Mouse (Mus musculus) neural tube, embryonic 15.5 days (tissue): Measurements from ENCODE around the gene Ep400. TPM values are rescaled to one million over a fixed set of nuclear protein-coding genes. Genes with fewer than 3 reads are reported as not detected.
A peak's percentile ranks its signal among the peaks of the same experiment; 100 is the strongest.

Experiments
- ATAC-seq: fragments of 200-750 bp; cut with Nextera tagmentation; 2 replicates; pipeline ENCODE4 v1.8.0; 2017; ENCODE audit warnings: mild to moderate bottlenecking, moderate TSS enrichment, moderate library complexity; ENCODE audit not compliant: low FRiP score
- H3K27ac ChIP-seq: fragments of 300-500 bp; sonication (generic); replicated peaks from 2 replicates; pipeline ENCODE4 v1.5.1; 2015; ENCODE audit warnings: mild to moderate bottlenecking, inconsistent platforms
- H3K27me3 ChIP-seq: fragments of 300-500 bp; sonication (generic); replicated peaks from 2 replicates; pipeline ENCODE4 v1.6.1; 2015; ENCODE audit warnings: inconsistent platforms
- H3K36me3 ChIP-seq: fragments of 300-500 bp; sonication (generic); 2 replicates; pipeline ENCODE4 v1.6.1; 2015; ENCODE audit warnings: inconsistent platforms
- H3K4me1 ChIP-seq: fragments of 300-500 bp; sonication (generic); 2 replicates; pipeline ENCODE4 v1.6.1; 2015; ENCODE audit warnings: inconsistent platforms
- H3K4me2 ChIP-seq: fragments of 300-500 bp; sonication (generic); 2 replicates; pipeline ENCODE4 v1.6.1; 2015; ENCODE audit warnings: inconsistent platforms, mild to moderate bottlenecking, moderate library complexity
- H3K4me3 ChIP-seq: fragments of 300-500 bp; sonication (generic); replicated peaks from 2 replicates; pipeline ENCODE4 v1.5.1; 2015; ENCODE audit warnings: mild to moderate bottlenecking, inconsistent platforms
- H3K9ac ChIP-seq: fragments of 300-500 bp; sonication (generic); replicated peaks from 2 replicates; pipeline ENCODE4 v1.6.1; 2015; ENCODE audit warnings: mild to moderate bottlenecking, inconsistent platforms
- H3K9me3 ChIP-seq: fragments of 300-500 bp; sonication (generic); replicated peaks from 2 replicates; pipeline ENCODE4 v1.6.1; 2016; ENCODE audit warnings: inconsistent platforms
- WGBS: fragments of 180-500 bp; shearing (Covaris S2); methylation state at CpG from one replicate; pipeline ENCODE4 v1.1.7; 2015; ENCODE audit warnings: mixed read lengths; 5-methylcytosine and 5-hydroxymethylcytosine counted together
- microRNA-seq: library from miRNA; unstranded; fragments of <30 nt; microRNA quantifications from one replicate; pipeline ENCODE4, GENCODE M21; 2017
- polyA plus RNA-seq: library from polyadenylated mRNA; unstranded; fragments of >200 nt; fragmentation: Nextera tagmentation; extraction: Ambion mirVana; gene quantifications from 2 replicates; pipeline ENCODE4 v1.2.1, GENCODE M21; 2015

Ep400 gene
- polyA plus RNA-seq, 1 experiment from 2014 or later = 44.0 TPM

GRCm38 (mm10) chr5:110619226-110619625 is 151.3 kb downstream of the Ep400 start:
- Histone ChIP-seq H3K27me3 (no peaks in the 10 kb centered on the region), H3K4me2 (no peak overlapping the region), H3K9ac (no peak overlapping the region), H3K9me3 (no peaks in the 10 kb centered on the region), H3K36me3 (peaks cover 26% of the 10 kb centered on the region), H3K27ac (no peak overlapping the region), H3K4me1 (no peaks in the 10 kb centered on the region), H3K4me3 (no peak overlapping the region)
- 87% methylated on average over 6 of the region's 6 CpGs for WGBS
- ATAC-seq = no peak

Small RNA genes within 50 kb of the gene (microRNA-seq; reads per million reads assigned to microRNA genes)
- gene Mir7026 = 2.3 reads per million, percentile 6 among the genes with 10 or more reads in this experiment

Other genes with a start within 250 kb of the Ep400 start
- gene Galnt9, start 226.4 kb downstream of the Ep400 start, polyA plus RNA-seq = 19.4 and 23.3 TPM in 2 replicates
- gene Noc4l, start 117.3 kb downstream of the Ep400 start, polyA plus RNA-seq = 40.1 and 49.0 TPM in 2 replicates
- gene Ddx51, start 117.3 kb downstream of the Ep400 start, polyA plus RNA-seq = 17.5 and 18.3 TPM in 2 replicates
- 23.0 and 31.6 TPM in 2 replicates for gene Pus1, start 9.9 kb upstream of the Ep400 start, polyA plus RNA-seq
- gene Ulk1, start 39.4 kb upstream of the Ep400 start, polyA plus RNA-seq = 24.3 and 27.0 TPM in 2 replicates
- 10.8 and 15.9 TPM in 2 replicates for gene Hscb, start 69.1 kb upstream of the Ep400 start, polyA plus RNA-seq
- gene Chek2, start 69.3 kb upstream of the Ep400 start, polyA plus RNA-seq = 6.0 and 13.2 TPM in 2 replicates
- 18.3 and 18.8 TPM in 2 replicates for gene Ttc28, start 109.1 kb upstream of the Ep400 start, polyA plus RNA-seq